Mouse (Mus musculus) limb, embryonic 13.5 days (tissue): ENCODE measurements around the gene Gclc. TPM values are rescaled to one million over a fixed set of nuclear protein-coding genes. Genes with fewer than 3 reads are reported as not detected.

Experiments used
- ATAC-seq: fragments of 200-750 bp; cut with Nextera tagmentation; 2 replicates; pipeline ENCODE4 v1.8.0; 2017; ENCODE audit warnings: low read depth, moderate number of reproducible peaks, moderate TSS enrichment; ENCODE audit not compliant: low FRiP score
- H3K27ac ChIP-seq: fragments of 300-500 bp; sonication (generic); 2 replicates; pipeline ENCODE4 v1.5.1; 2015; ENCODE audit warnings: inconsistent platforms, mild to moderate bottlenecking, moderate library complexity
- H3K27me3 ChIP-seq: fragments of 300-500 bp; sonication (generic); 2 replicates; pipeline ENCODE4 v1.6.1; 2015; ENCODE audit warnings: mild to moderate bottlenecking, inconsistent platforms
- H3K36me3 ChIP-seq: fragments of 300-500 bp; sonication (generic); 2 replicates; pipeline ENCODE4 v1.6.1; 2015; ENCODE audit warnings: inconsistent platforms, mild to moderate bottlenecking, moderate library complexity
- H3K4me1 ChIP-seq: fragments of 300-500 bp; sonication (generic); 2 replicates; pipeline ENCODE4 v1.6.1; 2015; ENCODE audit warnings: inconsistent platforms
- H3K4me2 ChIP-seq: fragments of 300-500 bp; sonication (generic); replicated peaks from 2 replicates; pipeline ENCODE4 v1.6.1; 2015; ENCODE audit warnings: inconsistent platforms, mild to moderate bottlenecking, moderate library complexity
- H3K4me3 ChIP-seq: fragments of 300-500 bp; sonication (generic); 2 replicates; pipeline ENCODE4 v1.5.1; 2015; ENCODE audit warnings: moderate library complexity, mild to moderate bottlenecking, inconsistent platforms
- H3K9ac ChIP-seq: fragments of 300-500 bp; sonication (generic); 2 replicates; pipeline ENCODE4 v1.6.1; 2015; ENCODE audit warnings: mild to moderate bottlenecking, inconsistent platforms
- H3K9me3 ChIP-seq: fragments of 300-500 bp; sonication (generic); 2 replicates; pipeline ENCODE4 v1.6.1; 2016; ENCODE audit warnings: inconsistent platforms
- WGBS: fragments of 180-500 bp; shearing (Covaris S2); methylation state at CpG from one replicate; pipeline ENCODE4 v1.1.7; 2015; 5-methylcytosine and 5-hydroxymethylcytosine counted together
- polyA plus RNA-seq: library from polyadenylated mRNA; unstranded; fragments of >200 nt; fragmentation: Nextera tagmentation; extraction: Ambion mirVana; gene quantifications from 2 replicates; pipeline ENCODE4 v1.2.1, GENCODE M21; 2015

The Gclc gene
- polyA plus RNA-seq, 1 experiment from 2014 or later = 11.0 TPM

DNA sequence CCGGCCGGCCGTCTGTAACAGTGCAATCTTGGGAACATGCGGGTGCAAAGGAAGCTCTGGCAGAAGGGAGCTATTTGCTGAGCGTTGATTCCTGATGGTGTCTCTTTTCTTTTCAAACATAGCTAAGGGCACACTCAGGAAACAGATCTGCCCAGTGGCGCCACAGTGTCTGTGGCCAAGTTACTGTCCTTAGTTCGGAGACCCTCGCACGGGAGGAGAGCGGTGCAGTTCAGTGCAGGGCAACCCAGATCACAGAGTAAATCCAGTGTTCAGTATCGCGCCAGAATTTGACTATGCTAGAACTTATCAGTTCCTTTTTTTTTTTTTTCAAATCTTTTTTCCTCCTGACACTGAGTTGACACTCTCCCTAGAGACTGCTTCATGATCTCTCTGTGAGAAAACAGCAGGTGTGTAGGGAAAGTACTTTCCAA is 3.2 kb upstream of the Gclc start:
- H3K27me3 ChIP-seq = no peaks in the 10 kb centered on the region
- H3K4me3 ChIP-seq = peak overlapping the region; percentile 64
- H3K27ac ChIP-seq = peak overlapping the region; percentile 74
- H3K9ac ChIP-seq = peak overlapping the region; percentile 73
- peak overlapping the region; percentile 75 for H3K4me2 ChIP-seq
- no peaks in the 10 kb centered on the region for H3K36me3 ChIP-seq
- peaks cover 20% of the 10 kb centered on the region for H3K4me1 ChIP-seq
- 1% methylated on average over 12 of the region's 12 CpGs for WGBS
- no peaks in the 10 kb centered on the region for H3K9me3 ChIP-seq
- ATAC-seq = no peak

DNA sequence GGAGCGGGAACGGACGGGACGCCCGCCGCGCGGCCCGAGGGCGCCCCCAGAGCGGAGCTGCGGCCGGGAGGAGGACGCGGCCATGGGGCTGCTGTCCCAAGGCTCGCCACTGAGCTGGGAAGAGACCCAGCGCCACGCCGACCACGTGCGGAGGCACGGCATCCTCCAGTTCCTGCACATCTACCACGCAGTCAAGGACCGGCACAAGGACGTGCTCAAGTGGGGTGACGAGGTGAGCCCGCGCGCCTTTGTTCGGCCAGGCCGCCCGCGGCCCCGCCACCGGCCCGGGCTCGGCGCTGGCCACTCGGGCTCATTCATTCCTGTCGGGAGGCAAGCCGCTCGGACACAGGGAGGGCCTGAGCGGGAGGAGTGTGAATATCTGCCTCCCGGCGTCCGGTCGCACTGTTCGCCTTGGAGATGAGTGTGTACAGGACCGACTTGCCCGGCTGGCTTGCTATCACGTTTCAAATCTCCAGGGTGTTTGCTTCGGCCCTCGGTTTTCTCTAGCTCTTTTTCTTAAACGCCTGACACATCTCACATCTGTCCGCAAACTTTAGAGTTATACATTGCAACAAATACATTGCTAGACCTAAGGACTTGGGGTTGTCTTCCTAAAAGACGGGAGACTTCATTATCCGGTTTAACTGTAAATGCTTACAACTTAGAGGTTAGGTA is 530 bp downstream of the Gclc start:
- WGBS = under 1% methylated on average over 57 of the region's 57 CpGs
- Histone ChIP-seq H3K4me2 (peak overlapping the region; percentile 83), H3K36me3 (no peaks in the 10 kb centered on the region), H3K27me3 (no peaks in the 10 kb centered on the region), H3K4me1 (peaks cover 34% of the 10 kb centered on the region), H3K27ac (peak overlapping the region; percentile 63; the same call in 1 of the 2 replicates), H3K9me3 (no peaks in the 10 kb centered on the region), H3K9ac (peak overlapping the region; percentile 82), H3K4me3 (peak overlapping the region; percentile 80)
- ATAC-seq = peak; percentile 79

DNA sequence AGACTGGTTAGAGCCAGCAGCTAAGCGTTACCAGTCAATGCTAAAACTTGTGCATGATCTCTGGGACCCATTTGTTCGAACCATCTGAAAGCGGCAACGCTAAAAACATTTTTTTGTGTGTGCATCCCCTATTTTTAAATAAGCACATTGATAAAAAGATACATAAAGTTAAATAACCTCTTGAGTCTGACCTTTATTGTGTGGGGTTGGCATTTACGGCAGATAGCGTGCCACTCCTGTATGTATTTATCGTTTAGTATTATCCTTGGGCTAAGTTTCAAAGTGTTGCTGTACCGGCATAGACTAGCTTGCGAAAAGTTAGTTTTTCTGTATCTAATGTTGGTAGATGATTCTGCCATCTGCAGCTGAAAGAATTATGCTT is 1.1 kb downstream of the Gclc start:
- no peak overlapping the region for H3K27ac ChIP-seq
- 14% methylated on average over 9 of the region's 9 CpGs for WGBS
- no peaks in the 10 kb centered on the region for H3K9me3 ChIP-seq
- no peaks in the 10 kb centered on the region for H3K36me3 ChIP-seq
- ATAC-seq = no peak
- H3K4me1 ChIP-seq = peaks cover 31% of the 10 kb centered on the region
- peak overlapping the region; percentile 83 for H3K4me2 ChIP-seq
- no peaks in the 10 kb centered on the region for H3K27me3 ChIP-seq
- H3K9ac ChIP-seq = peak overlapping the region; percentile 82
- peak overlapping the region; percentile 80 for H3K4me3 ChIP-seq

DNA sequence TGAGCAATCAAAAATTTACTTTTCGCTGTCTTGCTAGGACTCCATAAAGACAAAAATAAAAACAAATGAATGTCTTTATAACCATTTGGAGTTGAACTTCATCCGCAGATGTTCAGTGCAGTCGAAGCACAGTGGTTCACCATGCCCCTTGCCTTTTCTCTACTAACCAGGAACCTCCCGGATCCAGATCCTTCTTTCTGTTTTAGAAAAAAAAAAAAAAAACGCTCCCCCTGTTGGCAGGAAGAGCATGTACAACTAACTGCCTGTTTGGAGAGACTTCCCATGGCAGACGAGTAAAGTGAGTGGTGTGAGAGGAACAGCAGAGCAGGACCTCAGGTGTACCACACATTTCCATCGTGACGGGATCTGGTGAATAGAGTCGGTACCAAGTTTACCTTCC is 1.7 kb downstream of the Gclc start:
- H3K27me3 ChIP-seq = no peaks in the 10 kb centered on the region
- ATAC-seq = no peak
- H3K9me3 ChIP-seq = no peaks in the 10 kb centered on the region
- H3K27ac ChIP-seq = no peak overlapping the region
- H3K4me1 ChIP-seq = peaks cover 30% of the 10 kb centered on the region
- no peak overlapping the region for H3K9ac ChIP-seq
- peak overlapping the region; percentile 80 for H3K4me3 ChIP-seq
- H3K36me3 ChIP-seq = no peaks in the 10 kb centered on the region
- 29% methylated on average over 9 of the region's 9 CpGs for WGBS
- peak overlapping the region; percentile 83 for H3K4me2 ChIP-seq

DNA sequence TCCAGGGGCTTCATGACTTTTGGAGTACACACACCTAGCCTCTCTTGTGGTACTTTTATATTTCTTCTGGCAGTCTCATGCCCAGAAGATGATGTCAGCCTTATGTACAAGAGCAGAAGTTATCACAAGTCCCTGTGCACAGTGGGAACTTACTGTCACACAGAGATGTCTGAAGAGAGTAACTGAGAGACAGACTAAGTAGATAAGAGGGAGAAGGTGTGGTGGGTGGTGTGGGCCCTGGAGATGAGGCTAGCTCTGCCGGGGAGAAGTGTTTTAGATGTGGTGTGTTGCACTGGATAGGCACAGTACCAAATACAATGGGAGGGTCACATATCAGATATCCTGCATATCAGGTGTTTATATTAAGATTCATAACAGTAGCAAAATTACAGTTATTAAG is 3.0 kb downstream of the Gclc start:
- no peak for ATAC-seq
- no peak overlapping the region for H3K9ac ChIP-seq
- no peaks in the 10 kb centered on the region for H3K36me3 ChIP-seq
- no peaks in the 10 kb centered on the region for H3K9me3 ChIP-seq
- H3K4me1 ChIP-seq = peaks cover 27% of the 10 kb centered on the region
- no peaks in the 10 kb centered on the region for H3K27me3 ChIP-seq
- H3K4me2 ChIP-seq = no peak overlapping the region
- H3K27ac ChIP-seq = no peak overlapping the region
- WGBS = 61% methylated on average over 1 of the region's 1 CpGs
- H3K4me3 ChIP-seq = no peak overlapping the region

DNA sequence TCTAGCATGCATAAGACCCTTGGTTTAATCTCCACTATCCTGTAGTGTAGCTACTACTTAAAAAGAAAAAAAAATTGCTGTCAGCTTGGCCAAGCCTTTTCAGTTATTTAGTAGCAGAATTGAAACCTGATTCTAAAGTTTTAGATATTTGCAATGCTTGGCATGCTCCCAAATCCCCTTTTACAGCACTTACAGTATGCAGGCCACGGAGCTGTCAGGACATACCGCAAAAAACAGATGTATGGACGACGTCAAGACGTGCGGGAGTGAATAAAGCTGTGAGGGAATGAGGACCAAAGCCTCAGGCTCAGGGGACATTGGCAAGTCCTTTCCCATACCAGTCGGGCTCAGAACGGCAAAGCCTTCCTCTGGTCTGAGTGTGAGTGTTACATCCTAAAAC is 4.1 kb downstream of the Gclc start:
- no peak for ATAC-seq
- Histone ChIP-seq H3K4me2 (peak overlapping the region; percentile 17), H3K27me3 (no peaks in the 10 kb centered on the region), H3K9ac (no peak overlapping the region), H3K36me3 (peaks cover 6% of the 10 kb centered on the region; the same call in 1 of the 2 replicates), H3K4me3 (no peak overlapping the region), H3K4me1 (peaks cover 27% of the 10 kb centered on the region), H3K27ac (no peak overlapping the region), H3K9me3 (no peaks in the 10 kb centered on the region)
- 34% methylated on average over 8 of the region's 8 CpGs for WGBS

DNA sequence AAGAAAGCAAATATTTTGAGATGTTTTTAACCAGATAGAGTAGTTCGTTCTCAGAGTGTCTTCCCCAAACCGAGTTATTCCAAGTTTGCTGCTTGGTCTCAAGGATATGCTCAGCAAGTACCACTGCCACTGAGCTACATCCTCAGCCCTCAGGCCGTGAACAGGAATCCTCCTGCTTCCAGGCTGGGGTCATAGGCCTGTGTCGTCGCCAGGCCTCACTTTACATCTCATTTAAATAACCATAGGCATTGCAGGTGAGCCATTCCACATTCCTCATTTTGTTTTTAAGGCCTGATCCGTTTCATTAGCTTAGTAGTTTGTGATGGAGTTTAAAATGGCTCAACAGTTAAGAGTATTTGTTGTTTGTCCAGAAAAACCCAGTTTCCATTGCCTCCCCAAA is 4.8 kb downstream of the Gclc start:
- H3K9ac ChIP-seq = no peak overlapping the region
- H3K27me3 ChIP-seq = no peaks in the 10 kb centered on the region
- 68% methylated on average over 6 of the region's 6 CpGs for WGBS
- H3K4me1 ChIP-seq = peaks cover 27% of the 10 kb centered on the region
- H3K36me3 ChIP-seq = peaks cover 8% of the 10 kb centered on the region; the same call in 1 of the 2 replicates
- no peak overlapping the region for H3K27ac ChIP-seq
- no peak for ATAC-seq
- H3K4me2 ChIP-seq = no peak overlapping the region
- no peaks in the 10 kb centered on the region for H3K9me3 ChIP-seq
- no peak overlapping the region for H3K4me3 ChIP-seq

DNA sequence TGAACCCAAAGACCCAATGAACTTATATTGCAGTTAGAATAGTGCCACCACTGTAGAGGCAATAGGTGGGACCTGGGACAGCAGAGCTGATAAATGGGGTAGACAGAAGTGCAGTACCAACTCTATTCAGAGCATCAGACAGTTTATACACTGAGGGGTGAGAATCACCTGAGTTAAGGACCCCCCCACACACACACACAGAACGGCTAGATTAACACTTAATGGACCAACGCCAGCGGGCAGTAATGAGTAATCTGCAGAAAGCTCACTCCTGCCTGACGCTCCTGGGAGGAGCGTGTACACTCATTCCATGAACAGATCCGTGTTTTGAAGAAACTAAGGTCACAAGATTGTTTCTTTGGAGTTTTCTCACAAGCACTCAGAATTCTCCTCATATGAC is 5.4 kb downstream of the Gclc start:
- no peak overlapping the region for H3K27ac ChIP-seq
- no peak overlapping the region for H3K9ac ChIP-seq
- H3K27me3 ChIP-seq = no peaks in the 10 kb centered on the region
- peaks cover 8% of the 10 kb centered on the region; the same call in 1 of the 2 replicates for H3K36me3 ChIP-seq
- 89% methylated on average over 6 of the region's 6 CpGs for WGBS
- no peaks in the 10 kb centered on the region for H3K9me3 ChIP-seq
- no peak for ATAC-seq
- no peak overlapping the region for H3K4me3 ChIP-seq
- H3K4me2 ChIP-seq = no peak overlapping the region
- H3K4me1 ChIP-seq = peaks cover 27% of the 10 kb centered on the region

DNA sequence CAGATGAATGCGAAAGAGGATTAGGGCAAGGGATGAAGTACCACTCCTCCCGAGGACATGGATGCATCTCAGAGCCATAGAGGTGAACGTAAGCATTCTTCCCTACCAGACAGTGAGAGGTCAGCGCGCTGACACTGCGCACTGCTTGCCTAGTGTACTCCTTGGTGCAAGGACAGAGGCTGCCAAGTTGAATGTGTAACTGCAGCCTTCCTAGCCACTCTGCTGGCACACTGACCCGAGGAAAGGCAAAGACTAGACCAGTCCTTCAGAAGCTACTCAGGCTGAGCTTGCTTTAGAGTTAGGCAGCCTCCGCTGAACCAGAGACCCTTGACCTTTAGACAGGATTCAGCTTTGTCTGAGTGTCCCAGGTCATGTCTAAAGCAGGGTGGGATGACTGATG is 11.9 kb downstream of the Gclc start:
- Histone ChIP-seq H3K4me3 (no peak overlapping the region), H3K36me3 (peaks cover 9% of the 10 kb centered on the region; the same call in 1 of the 2 replicates), H3K9ac (no peak overlapping the region; the same call in 1 of the 2 replicates), H3K27ac (no peak overlapping the region), H3K4me1 (peaks cover 6% of the 10 kb centered on the region; the same call in 1 of the 2 replicates), H3K9me3 (no peaks in the 10 kb centered on the region), H3K27me3 (no peaks in the 10 kb centered on the region), H3K4me2 (no peak overlapping the region)
- 86% methylated on average over 8 of the region's 8 CpGs for whole genome bisulfite sequencing
- no peak for ATAC-seq

DNA sequence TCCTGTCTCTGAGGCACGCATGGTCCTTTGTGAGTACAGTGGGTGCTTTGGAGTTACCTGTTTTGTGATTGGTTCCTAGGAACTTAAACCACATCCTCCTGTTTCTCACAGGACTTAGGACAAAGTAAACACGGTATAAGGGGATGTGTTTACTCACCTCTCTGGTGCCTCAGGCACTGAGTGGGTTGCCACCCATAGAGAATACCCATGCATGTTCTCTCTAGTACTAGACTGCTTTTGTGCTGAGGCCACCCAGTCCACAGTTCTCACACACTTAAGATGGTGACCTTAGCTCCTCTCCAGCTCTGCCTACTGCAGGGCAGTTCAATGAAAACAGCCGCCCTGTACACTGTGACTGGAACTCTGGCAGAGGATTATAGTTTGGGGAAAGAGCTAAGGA is 12.4 kb downstream of the Gclc start:
- Histone ChIP-seq H3K4me1 (peaks cover 9% of the 10 kb centered on the region; the same call in 1 of the 2 replicates), H3K27ac (no peak overlapping the region), H3K36me3 (peaks cover 9% of the 10 kb centered on the region; the same call in 1 of the 2 replicates), H3K4me3 (no peak overlapping the region), H3K9ac (no peak overlapping the region), H3K9me3 (no peaks in the 10 kb centered on the region), H3K4me2 (no peak overlapping the region), H3K27me3 (no peaks in the 10 kb centered on the region)
- 75% methylated on average over 3 of the region's 3 CpGs for WGBS
- ATAC-seq = no peak

DNA sequence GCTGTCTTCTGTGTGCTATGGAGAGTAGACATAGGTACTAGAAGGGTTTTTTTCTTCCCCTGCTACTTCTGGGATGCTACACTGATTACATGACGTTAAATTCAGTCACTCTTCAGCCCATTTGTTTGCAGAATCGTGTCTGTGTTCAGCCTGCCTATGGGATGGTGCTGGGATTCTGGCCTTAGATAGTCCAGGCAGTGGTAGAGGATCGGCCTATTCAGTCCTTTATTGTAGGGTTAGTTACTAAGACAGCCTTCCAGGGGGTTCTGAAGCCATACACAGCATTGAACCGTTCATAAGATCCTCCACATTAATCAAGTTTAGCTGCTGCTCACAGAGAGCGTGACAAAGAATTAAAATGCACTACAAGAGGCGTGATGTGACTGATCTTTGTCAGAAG is 16.6 kb downstream of the Gclc start:
- Histone ChIP-seq H3K27me3 (no peaks in the 10 kb centered on the region), H3K36me3 (0 out of 2 replicates have a peak, but pooled peaks cover 2% of the 10 kb centered on the region), H3K4me2 (no peak overlapping the region), H3K4me3 (no peak overlapping the region), H3K9ac (no peak overlapping the region), H3K4me1 (peaks cover 8% of the 10 kb centered on the region; the same call in 1 of the 2 replicates), H3K9me3 (no peaks in the 10 kb centered on the region), H3K27ac (no peak overlapping the region)
- WGBS = 82% methylated on average over 6 of the region's 6 CpGs
- ATAC-seq = no peak

DNA sequence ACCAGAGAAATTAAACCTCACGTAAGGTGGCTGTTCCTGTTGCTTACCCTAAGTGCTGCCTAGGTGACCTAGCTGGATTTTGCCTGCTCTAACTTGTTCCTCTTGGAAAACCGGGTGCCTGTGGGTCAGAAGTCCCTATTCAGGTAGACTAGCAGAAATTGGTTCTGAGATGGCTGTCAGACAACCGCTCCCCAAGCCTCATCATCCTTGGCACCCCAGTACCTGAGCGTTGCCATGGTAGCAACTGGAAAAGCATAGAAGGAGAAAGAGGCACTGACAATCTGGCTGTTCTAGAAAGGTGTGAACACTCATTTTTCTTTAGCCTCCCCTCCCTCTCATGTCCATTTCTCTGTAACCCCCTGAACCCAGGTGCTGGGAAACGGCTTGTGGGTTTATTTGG is 17.0 kb downstream of the Gclc start:
- Histone ChIP-seq H3K27ac (no peak overlapping the region), H3K9me3 (no peaks in the 10 kb centered on the region), H3K9ac (no peak overlapping the region), H3K4me2 (no peak overlapping the region), H3K27me3 (no peaks in the 10 kb centered on the region), H3K4me3 (no peak overlapping the region), H3K36me3 (0 out of 2 replicates have a peak, but pooled peaks cover 5% of the 10 kb centered on the region), H3K4me1 (peaks cover 4% of the 10 kb centered on the region; the same call in 1 of the 2 replicates)
- no peak for ATAC-seq
- WGBS = 84% methylated on average over 5 of the region's 5 CpGs
